Mouse (Mus musculus): ENCODE data around the gene Sorbs2.

The Sorbs2 gene

GRCm38 (mm10) chr8:45579714-45580543 lies 72.3 kb downstream of the Sorbs2 start:
- in situ Hi-C loops (cut with MboI): no loop called here

DNA sequence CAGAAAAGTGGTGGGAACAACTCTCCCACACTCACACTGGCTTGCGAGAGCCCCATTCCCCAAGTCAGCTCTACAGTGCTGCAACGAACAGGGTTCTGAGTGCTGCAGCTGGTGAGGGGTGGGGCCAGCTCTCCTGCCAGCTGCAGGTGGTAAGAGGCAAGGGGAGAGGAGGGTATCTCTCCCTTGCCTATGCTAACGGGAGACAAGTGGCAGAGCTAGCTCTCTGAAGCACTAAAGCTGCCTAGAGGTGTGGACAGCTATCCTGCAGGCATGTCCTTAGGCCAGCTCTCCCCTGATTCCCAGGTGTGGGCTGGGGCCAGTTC lies 72.9 kb downstream of the Sorbs2 start:
- in situ Hi-C loops (cut with MboI): no loop called here

GRCm38 (mm10) chr8:45583856-45584255 lies 76.3 kb downstream of the Sorbs2 start:
- in situ Hi-C loops (cut with MboI): no loop called here

- in situ Hi-C loops (cut with MboI): no loop called here
Observed at GRCm38 (mm10) chr8:45584390-45585052, 76.9 kb downstream of the Sorbs2 start.

GRCm38 (mm10) chr8:45585158-45585557 lies 77.6 kb downstream of the Sorbs2 start:
- in situ Hi-C loops (cut with MboI): no loop called here

DNA sequence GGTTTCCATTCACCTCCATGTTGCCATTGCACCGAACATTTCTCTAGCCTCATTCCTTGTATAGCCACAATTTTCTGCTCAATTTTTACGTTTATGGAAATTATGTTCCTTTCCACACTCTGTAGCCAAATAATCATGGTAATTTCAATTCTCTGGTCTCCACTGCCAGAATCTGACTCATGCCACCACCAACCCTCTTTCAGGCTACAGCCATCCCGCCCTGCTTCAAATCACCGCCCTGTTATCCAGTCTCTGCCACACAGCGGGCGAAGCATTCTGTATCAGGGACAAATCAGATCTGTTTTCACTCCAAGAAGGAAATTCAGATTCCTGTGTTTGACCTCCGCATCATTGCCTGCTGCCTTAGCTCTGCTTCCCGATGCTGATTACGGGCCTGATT lies 79.4 kb downstream of the Sorbs2 start:
- in situ Hi-C loops (cut with MboI): no loop called here

- in situ Hi-C loops (cut with MboI): no loop called here
Observed at GRCm38 (mm10) chr8:45591888-45592287, 84.3 kb downstream of the Sorbs2 start.

GRCm38 (mm10) chr8:45593711-45594110 lies 86.1 kb downstream of the Sorbs2 start:
- in situ Hi-C loops (cut with MboI): no loop called here

- in situ Hi-C loops (cut with MboI): no loop called here
Observed at GRCm38 (mm10) chr8:45595983-45596382, 88.4 kb downstream of the Sorbs2 start.

DNA sequence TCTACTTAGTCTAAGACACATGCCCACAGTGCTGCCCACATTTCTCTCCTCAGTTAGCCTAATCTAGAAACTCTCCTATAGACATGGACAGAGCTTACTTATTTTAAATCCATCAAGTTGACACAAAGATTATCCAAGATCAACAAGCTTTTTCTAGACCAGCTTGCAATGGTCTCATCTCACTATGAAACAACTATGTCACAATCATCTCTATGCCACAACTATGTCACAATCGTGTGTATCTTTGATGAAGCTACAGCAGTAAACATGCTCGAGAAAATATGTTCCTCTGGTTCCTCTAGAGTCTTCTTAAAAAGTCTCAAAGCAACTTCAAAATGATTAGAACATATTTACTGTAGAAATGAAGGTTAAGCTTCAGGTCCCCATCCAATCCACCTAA lies 89.0 kb downstream of the Sorbs2 start:
- in situ Hi-C loops (cut with MboI): no loop called here

DNA sequence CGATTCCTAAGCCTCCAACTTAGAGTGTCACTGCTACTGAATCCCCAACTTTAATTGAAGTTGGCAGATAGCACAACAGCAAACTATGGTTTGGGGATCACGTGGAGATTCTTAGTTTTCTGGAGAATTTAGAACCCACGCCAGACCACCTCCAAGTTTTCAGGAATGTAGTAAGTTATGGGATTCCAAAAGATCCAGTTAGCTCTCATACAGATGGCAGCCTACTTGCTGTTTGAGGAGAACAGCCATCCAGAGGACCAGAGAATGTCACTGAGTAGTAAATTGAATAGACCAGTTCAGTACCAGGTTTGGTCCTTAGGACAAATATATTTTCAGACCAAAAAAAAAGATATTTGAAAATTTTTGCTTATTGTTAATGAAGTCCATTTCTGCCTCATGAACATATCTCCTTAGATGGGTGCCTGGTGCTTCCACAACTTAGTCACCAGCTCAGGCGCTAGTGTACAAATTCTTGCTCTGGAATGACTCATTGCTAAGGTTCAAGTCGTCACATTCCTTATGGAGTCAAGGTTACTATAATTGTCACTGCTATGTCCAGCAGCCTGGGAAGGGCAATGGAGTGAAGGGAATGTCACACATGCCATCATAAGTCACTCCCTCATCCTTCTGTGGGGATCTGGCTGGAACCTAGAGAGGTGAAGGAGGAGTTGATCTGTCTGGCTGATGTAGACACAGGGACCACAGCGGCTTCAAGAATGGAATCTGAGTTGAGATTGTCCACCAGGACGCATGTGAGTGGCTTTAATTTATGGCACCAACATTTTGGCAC lies 90.2 kb downstream of the Sorbs2 start:
- in situ Hi-C loops (cut with MboI): no loop called here

DNA sequence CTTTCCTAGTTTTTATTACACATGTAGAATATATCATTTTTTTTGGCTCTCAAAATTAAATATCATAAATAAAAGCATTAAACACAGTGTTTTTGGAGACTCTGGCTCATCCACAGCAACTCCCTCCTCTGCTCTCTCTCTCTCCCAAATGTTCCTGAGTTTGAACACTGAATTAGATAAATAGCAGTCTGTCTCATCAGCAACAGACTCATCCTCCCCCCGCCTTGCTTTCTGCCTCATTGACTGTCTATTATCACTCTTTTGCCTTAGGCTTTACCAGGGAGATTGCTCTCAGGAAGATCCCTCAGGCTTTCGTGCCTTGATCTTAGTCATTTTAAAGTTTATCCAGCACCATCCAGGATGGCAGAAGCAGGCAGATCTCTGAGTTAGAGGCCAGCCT lies 91.3 kb downstream of the Sorbs2 start:
- in situ Hi-C loops (cut with MboI): no loop called here

- in situ Hi-C loops (cut with MboI): no loop called here
Observed at GRCm38 (mm10) chr8:45602019-45602418, 94.4 kb downstream of the Sorbs2 start.

DNA sequence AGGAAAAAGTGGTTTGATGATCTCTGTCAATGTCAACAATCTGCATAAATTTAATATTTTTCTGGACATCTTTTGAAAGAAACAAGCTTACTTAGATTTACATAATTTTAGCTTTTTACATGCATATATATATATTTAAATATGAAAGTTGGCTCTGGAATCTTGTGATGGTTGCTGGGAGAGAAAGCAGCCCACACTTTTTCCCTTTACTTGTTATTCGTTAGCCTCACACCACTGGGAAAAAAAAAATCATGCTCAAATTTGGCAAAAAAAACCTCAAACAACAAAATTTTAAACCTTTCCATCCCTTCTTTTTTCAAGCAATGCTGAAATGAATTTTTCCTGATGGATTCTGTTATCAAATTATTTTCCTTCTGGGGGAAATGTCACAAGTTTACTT lies 97.8 kb downstream of the Sorbs2 start:
- in situ Hi-C loops (cut with MboI): no loop called here

- in situ Hi-C loops (cut with MboI): no loop called here
Observed at GRCm38 (mm10) chr8:45607012-45607411, 99.4 kb downstream of the Sorbs2 start.

- in situ Hi-C loops (cut with MboI): no loop called here
Observed at GRCm38 (mm10) chr8:45608413-45608812, 100.8 kb downstream of the Sorbs2 start.

DNA sequence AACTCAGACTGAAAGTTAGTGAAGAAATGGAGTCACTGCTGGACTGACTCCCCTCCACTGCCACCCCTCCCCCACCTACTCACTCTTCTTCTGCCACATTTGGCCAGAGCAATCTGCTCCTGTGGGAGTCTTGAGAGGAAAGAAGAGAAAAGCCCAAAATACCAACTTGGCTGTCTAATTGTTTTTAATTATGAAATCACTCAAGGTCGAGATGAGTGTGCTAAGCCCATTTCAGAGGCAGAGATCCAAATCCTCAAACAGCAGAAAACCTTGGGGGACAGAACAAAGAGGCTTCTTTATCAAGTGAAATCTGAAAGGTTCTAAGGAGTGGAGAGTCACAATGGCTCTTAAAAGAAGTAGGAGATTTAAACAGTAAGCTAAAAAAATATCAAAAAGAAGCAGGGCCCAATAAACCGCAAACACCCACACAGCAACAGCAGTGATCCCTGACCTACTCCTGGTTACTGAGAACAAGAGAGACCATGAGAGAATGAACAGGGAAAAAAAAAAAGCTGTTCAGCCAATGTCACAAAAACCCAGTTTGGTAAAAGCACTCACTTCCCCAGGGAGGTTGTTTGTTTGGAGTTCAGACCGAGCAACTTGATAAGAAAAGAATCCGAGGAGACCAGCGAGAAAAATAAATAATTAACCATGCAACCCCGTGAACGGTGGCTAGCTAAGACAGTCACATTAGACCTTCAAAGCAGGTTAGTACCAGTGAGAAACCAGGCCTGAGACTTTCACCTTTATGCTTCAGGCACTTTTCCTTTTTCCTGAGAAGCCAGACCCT lies 103.0 kb downstream of the Sorbs2 start:
- in situ Hi-C loops (cut with MboI): no loop called here

DNA sequence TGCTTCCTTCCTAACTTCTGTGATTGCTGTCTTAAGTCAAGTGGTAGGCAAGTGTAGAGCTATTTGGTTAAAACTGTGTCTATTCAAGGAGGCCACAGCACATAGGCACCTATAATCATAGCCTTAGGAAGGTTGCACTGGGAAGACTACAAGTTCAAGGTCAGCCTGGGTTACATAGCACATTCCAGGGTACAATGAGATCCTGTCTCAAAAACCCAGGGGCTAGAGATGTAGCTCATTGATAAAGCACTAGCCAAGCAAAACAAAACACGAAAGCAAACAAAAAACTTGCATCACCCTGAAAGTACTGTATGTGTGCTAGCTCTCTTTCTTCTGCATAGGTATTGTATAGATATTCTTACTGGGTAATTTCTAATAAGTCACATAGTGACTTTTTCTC lies 103.7 kb downstream of the Sorbs2 start:
- in situ Hi-C loops (cut with MboI): no loop called here

DNA sequence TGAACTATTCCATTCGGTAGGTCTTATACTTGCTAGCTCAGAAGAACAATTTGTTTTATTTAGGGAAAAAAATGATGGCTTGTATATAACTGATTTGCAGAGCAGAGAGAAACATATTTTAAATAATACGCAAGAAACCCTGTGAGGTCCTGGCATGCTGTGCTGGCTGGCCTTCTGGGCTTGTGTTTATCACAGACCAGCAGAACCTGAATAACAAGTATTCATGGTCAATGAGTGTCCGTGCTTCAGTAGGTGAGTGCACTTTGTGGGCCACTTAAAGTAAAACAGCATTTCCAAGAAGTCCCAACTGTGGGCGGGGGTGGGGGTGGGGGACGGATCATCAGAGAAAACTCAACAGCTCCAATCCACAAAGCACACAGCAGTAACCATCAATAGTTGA lies 107.0 kb downstream of the Sorbs2 start:
- in situ Hi-C loops (cut with MboI): no loop called here

- in situ Hi-C loops (cut with MboI): no loop called here
Observed at GRCm38 (mm10) chr8:45615050-45615449, 107.5 kb downstream of the Sorbs2 start.

DNA sequence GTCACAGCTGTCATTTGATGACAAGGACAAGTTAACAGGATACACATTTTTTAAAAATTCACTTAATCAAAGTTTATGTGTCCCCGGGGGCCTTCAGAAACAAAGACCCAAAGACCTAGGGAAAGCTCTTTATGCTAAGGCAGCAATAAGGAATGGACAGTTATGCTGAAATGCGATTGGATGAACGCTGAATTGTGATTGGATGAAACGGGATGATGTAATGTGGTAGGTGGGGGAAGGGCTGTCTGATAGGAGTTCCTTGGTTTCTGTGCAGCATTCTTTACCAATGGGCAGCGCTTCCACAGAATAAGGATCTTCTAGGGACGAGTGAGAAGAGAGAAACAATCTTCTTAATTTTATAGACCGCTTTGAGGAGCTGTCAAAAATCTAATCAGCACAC lies 108.0 kb downstream of the Sorbs2 start:
- in situ Hi-C loops (cut with MboI): no loop called here

GRCm38 (mm10) chr8:45621576-45622178 lies 114.1 kb downstream of the Sorbs2 start:
- in situ Hi-C loops (cut with MboI): no loop called here

Data from mature B cell (primary cell).